Mouse (Mus musculus) mature B cell (primary cell): Measurements from ENCODE around the gene Necap2.

Source experiments
- in situ Hi-C: fragments of 300-500 bp; cut with MboI; formaldehyde crosslinking; loops from 2 replicates; pipeline ENCODE4 v1.14.3; 2019

The Necap2 gene

DNA sequence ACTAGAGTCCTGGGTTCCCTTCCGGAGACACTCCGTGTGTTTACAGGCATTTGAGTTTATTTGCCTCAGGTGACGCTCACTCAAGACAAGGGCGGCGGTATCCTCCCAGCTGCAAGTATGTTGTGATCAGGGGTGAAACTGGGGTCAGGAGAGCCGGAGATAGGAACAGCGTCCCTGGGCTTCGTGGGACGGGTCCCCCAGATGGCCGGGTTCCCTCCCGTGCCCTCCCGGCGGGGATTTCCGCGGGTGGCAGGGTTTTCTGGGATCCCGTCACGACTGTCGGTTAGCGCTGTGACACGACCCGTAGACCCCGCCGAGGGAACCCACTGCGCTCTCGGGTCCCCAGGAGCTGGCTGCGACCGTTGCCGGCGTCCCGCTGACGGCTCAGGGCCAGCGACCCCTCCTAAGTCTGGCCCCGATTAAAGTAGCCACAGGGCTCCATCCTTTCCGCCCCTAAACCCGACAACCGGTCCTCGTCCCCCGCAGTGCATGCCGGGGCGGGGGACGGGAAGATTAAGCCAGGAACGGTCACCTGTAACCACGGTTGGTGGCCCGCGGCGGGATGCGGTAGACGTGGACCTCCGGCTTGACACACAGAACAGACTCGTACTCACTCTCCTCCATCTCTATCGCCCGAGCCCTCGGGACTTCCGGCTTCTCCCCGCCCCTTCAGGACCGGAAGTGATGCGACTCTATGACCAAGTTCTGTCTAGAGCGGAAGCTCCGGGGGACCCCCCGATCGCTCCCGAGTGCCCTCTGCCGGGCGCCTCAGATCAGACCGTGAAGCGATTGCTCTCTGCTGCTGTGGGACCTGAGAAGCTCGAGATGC is at the start of gene Necap2:
Gene Necap2, minus strand, starts transcription at position 677 of the 829 bp plus-strand sequence.
- in situ Hi-C loops = no loop called here

- in situ Hi-C loops = no loop called here
These were observed 44.9 kb upstream of the Necap2 start for GRCm38 (mm10) chr4:141123065-141123464.

DNA sequence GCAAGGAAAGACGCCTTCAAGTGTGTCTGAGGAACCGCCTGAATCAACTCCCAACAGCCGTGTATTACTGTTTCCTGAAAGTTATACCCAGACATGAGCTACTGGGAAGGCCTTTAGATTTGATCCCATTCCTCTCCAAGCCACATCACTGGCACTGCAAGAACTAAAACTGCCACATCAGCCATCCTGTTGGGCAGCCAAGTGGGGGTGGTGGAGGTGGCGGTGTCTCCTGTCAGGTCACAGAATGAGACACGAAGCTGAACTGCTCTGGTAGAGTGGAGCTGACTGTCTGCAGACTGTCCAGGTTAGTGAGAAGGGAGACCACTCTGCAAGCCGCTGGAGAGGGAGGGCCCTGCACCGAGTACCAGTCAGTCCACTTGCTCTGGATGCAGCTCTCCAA is 44.5 kb upstream of the Necap2 start:
- in situ Hi-C loops = no loop called here

GRCm38 (mm10) chr4:141120700-141121099 is 42.5 kb upstream of the Necap2 start:
- in situ Hi-C loops = no loop called here

GRCm38 (mm10) chr4:141118691-141119090 is 40.5 kb upstream of the Necap2 start:
- in situ Hi-C loops = no loop called here

- in situ Hi-C loops = no loop called here
These were observed 37.2 kb upstream of the Necap2 start for GRCm38 (mm10) chr4:141115398-141115797.

DNA sequence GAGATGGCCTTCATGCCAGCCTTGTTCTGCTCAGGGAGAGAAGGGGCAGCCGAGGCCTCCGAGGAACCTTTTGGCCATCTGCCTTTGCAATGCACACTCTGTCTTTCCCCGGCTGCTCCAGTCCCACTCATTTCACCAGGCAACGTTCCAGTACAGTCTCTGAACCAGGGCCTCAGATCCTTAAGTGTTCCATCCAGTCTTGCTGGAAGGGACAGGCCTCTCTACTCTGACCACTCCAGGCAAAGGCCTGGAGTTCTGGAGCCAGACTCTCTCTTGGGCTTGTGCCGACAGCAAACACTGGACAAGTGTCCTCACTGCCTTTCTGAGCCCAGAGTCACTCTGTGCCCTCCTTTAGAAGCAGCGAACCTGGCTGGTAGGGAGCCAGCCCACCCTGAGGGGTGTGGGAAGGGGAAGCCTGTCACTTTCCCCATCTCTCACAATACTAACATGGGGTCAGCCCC is 36.4 kb upstream of the Necap2 start:
- in situ Hi-C loops = no loop called here

DNA sequence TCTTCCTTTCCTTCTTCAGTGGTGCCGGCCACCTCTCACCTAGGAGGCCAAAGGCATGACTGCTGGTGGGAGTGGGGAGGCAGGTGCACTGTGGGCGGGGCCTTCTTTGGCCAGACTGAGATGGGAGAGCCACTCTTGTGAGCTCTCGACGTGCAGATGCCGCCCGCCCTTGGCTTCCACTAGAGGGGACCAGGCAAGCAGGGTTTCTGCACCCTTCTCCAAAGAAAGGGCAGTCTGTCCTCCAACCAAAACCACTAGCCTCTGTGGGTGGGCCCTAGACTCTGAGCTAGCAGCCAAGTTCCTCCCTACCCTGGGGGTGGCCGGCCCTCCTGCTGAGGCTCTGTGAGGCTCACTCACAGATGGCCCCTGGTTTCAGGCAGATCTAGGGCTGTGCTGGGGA is 35.7 kb upstream of the Necap2 start:
- in situ Hi-C loops = no loop called here

GRCm38 (mm10) chr4:141108196-141108732 is 30.1 kb upstream of the Necap2 start:
- in situ Hi-C loops = no loop called here

DNA sequence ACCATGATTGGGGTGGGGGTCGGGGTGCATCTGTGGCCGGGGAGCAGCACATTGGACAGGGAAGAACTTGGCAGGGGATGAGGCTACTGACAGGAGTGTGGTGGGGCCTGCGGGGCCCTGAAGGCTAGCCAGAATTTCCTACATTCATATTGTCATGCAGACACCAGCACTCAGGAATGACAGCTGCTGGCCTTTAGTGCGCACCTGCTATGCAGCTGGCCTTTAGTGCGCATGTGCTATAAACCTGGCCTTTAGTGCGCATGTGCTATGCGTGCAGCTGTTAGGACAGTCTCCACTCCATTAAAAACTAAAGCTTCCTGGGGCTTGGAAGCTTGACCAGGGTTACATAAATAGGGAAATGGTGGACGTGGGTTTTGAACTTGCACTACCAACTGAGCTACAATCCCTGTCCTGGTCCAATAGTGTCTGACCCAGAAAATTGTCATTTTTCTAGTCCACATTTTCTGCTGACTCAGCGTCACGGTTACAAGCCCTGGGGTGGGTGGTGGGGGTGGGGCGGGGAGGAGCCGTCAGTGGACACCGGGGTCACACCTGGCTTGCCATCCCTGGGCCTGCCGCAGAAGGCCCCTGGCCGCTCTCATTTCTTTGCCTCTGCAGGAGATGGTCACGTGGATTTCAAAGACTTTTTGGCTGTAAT is 28.5 kb upstream of the Necap2 start:
- in situ Hi-C loops = no loop called here

DNA sequence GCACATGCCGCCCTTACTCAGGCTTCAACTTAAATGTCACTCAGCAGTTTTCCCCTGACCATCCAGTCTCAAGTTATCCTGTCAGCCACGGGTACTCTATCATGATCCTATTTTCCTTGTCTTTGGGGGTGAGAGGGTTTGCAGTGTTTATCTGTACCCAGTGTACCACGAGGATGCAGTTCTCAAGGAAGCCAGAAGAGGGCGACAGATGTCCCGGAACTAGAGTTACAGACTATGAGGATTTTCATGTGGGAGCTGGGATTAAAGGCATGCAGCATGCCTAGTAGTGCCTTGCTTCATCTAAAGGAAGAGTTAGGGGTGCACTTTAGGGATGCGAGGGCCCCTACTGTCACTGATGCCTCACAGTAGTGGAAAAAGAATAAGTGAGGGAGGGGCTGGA is 23.7 kb upstream of the Necap2 start:
- in situ Hi-C loops = no loop called here

DNA sequence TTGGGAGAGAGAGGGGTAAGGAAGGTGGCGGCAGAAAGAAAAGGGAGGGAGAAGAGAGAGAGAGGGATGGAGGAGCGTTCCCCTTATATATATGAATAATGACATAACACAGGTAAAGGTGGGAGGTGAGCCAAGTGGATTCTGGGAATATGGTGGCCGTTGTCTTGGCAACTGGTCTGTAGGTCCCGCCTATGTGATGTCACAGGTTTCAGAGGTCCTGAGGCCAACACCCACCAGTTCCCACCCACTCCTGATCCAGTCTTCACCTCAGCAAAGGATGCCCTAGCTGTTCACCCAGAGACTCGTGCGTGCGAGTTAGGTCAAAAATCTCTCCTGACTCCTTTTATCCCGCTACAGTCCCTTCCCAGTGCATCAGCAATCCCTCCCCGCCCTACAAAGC is 23.1 kb upstream of the Necap2 start:
- in situ Hi-C loops = no loop called here

GRCm38 (mm10) chr4:141099956-141100355 is 21.8 kb upstream of the Necap2 start:
- in situ Hi-C loops = no loop called here

- in situ Hi-C loops = no loop called here
These were observed 20.8 kb upstream of the Necap2 start for GRCm38 (mm10) chr4:141098935-141099334.

DNA sequence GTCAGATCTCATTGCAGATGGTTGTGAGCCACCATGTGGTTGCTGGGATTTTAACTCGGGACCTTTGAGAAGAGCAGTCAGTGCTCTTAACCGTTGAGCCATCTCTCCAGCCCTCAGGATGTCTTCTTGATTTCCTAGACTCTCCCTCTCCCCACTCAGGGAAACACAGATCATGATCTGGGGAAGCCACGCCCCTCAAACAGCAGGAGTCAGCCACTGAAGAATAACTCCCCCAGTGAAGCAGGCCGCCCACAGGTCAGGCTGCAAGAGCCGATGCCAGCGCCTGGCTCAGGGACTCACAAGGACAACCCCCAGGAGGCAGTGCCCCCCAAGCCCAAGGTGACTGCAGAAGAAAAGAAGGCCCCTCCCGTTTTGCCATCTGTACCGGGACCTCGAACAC is 18.6 kb upstream of the Necap2 start:
- in situ Hi-C loops = no loop called here

DNA sequence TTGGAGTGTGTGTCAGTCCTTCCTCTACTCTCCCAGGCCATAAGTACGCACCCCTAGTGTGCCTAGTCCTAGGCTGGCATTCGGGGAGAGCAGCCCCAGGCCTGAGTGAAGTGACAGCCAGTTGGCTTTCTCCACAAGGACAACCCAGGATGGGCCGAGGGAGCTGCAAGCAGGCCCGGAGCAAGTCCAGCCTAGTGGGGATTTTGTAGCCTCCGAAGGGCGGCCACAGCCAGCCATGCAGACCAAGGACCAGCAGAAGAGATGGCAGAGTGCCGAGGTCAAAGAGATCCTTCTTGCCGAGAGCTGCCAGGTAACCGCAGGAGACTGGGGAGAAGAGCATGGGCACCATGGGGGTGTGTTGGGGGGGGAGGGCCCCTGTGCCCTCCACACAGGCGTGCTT is 16.9 kb upstream of the Necap2 start:
- in situ Hi-C loops = no loop called here

DNA sequence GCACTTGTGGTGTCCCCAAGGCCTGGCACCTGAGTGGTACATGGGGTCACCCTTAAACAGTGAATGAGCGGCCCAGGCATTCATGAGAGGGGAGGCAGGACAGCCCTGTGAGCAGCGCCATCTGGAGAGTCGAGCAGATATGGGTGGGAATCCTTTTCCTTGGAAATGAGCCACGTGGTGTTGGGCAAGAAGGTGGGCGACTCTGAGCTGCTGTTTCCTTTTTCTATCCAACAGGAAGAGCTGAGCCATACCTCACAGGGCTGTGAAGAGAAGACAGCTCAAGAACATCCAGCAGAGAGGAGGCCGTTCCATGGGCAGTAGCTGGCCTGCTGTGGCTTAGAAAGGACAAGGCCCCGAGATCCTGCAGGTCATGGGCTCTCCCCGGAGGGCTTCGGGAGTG is 10.6 kb upstream of the Necap2 start:
- in situ Hi-C loops = no loop called here

- in situ Hi-C loops = no loop called here
These were observed 9.9 kb upstream of the Necap2 start, which contains the start of gene Spata21 for GRCm38 (mm10) chr4:141088033-141088432. TSS of gene Spata21 (plus strand) at chr4:141088333.

DNA sequence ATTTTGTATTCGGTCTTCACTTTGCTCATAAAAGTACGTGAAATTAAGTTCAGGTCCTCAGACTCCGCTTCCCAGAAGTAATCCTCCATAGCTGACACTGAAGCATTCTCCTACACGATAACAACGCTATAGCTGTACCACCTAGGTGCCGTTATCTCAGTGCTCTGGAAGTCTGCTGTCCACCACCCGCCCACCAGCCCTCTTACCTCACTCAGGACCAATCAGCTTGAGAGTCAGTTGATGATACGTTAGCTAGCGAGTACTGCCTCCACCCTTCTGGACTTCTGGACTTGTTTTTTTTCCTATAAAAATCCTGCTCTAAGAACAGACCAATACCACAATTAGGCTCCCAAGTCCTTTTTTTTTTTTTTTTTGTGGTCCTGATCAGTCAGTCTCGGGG is 8.7 kb upstream of the Necap2 start:
- in situ Hi-C loops = no loop called here

DNA sequence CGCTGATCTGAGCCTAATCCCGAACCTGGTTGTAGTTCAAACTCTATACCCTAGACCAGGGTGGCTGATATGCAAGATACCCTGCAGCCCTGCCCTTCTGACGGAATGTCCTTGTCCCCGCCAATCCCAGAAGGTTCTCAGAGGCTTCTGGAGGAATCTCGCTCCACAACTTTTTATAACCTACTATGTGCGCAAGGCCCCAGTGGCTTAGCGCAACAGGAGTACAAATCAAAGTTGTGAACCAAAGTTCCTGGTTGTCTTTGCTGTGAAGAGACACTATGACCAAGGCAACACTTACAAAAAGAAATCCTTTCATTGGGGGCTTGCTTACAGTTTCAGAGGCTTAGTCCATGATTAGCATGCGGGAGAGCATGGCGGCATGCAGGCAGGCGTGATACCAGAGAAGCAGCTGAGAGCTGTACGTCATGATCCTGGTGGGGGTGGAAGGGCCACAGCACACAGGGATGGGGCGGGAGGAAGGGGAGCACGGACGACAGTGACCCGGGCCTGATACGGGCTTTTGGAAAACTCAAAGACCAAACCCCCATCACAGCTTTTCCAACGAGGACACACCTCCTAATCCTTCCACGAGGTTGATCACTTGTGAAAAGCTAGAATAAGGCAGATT is 467 bp upstream of the Necap2 start:
- in situ Hi-C loops = no loop called here

GRCm38 (mm10) chr4:141076761-141077506 is 1.2 kb downstream of the Necap2 start:
- in situ Hi-C loops = no loop called here

DNA sequence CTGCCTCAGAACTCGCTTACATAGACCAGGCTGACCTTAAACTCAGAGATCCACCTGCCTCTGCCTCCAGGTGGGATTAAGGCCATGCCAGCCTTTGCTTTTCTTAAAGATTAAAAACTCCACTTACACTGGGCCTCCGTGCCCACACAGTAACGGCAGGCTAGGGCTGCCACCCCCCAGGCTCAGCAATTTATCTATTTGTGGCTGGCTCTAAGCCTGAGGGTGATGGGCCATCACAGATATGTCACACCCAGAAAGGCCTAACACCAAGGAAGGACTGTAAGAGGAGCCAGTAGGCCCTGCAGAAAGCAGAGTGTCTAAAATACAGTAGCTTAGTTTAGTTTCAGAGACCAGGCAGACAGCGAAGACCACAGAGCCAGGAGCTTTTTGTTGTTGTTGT is 4.0 kb downstream of the Necap2 start:
- in situ Hi-C loops = no loop called here
